Mouse (Mus musculus): Measurements from ENCODE around the gene Gtsf1. TPM values are rescaled to one million over a fixed set of nuclear protein-coding genes. Genes with fewer than 3 reads are reported as not detected.
"Not testable (repeated sequence)": the region's sequence is repeated elsewhere in the genome, so short reads cannot be mapped to it uniquely, and the experiment has no call there.

Gene Gtsf1
- polyA plus RNA-seq, 1 experiment from 2014 or later, result not detected

GRCm38 (mm10) chr15:103405586-103405985, 24.7 kb downstream of the Gtsf1 start:
- WGBS, result 88% methylated on average over 3 of the region's 3 CpGs
- not testable (repeated sequence) for H3K27ac ChIP-seq; ATAC-seq (ENCODE audit: low FRiP score); H3K9me3 ChIP-seq; H3K27me3 ChIP-seq; H3K4me2 ChIP-seq; H3K4me3 ChIP-seq; H3K9ac ChIP-seq; H3K36me3 ChIP-seq; H3K4me1 ChIP-seq (replicated peaks)

GRCm38 (mm10) chr15:103401361-103401760, 28.9 kb downstream of the Gtsf1 start:
- H3K27ac ChIP-seq, result no peak overlapping the region
- no peaks in the 10 kb centered on the region for H3K9me3 ChIP-seq
- no peak overlapping the region for H3K9ac ChIP-seq
- WGBS, result 93% methylated on average over 5 of the region's 5 CpGs
- no peaks in the 10 kb centered on the region for H3K27me3 ChIP-seq
- ATAC-seq (ENCODE audit: low FRiP score), result no peak
- no peak overlapping the region for H3K4me3 ChIP-seq
- no peaks in the 10 kb centered on the region for H3K4me1 ChIP-seq (replicated peaks)
- no peaks in the 10 kb centered on the region for H3K36me3 ChIP-seq
- no peak overlapping the region for H3K4me2 ChIP-seq

- H3K27ac ChIP-seq, result no peak overlapping the region
- no peak overlapping the region for H3K9ac ChIP-seq
- no peaks in the 10 kb centered on the region for H3K36me3 ChIP-seq
- no peaks in the 10 kb centered on the region for H3K4me1 ChIP-seq (replicated peaks)
- H3K4me3 ChIP-seq, result no peak overlapping the region
- no peaks in the 10 kb centered on the region for H3K9me3 ChIP-seq
- ATAC-seq (ENCODE audit: low FRiP score), result no peak
- no peaks in the 10 kb centered on the region for H3K27me3 ChIP-seq
- no peak overlapping the region for H3K4me2 ChIP-seq
Observed at GRCm38 (mm10) chr15:103393577-103393976, 36.7 kb downstream of the Gtsf1 start.

GRCm38 (mm10) chr15:103388556-103389145, 41.6 kb downstream of the Gtsf1 start:
- H3K9ac ChIP-seq, result no peak overlapping the region
- no peaks in the 10 kb centered on the region for H3K9me3 ChIP-seq
- no peak overlapping the region for H3K4me3 ChIP-seq
- WGBS, result 60% methylated on average over 4 of the region's 4 CpGs
- no peaks in the 10 kb centered on the region for H3K4me1 ChIP-seq (replicated peaks)
- H3K27me3 ChIP-seq, result no peaks in the 10 kb centered on the region
- ATAC-seq (ENCODE audit: low FRiP score), result no peak
- no peak overlapping the region for H3K4me2 ChIP-seq
- H3K27ac ChIP-seq, result no peak overlapping the region
- no peaks in the 10 kb centered on the region for H3K36me3 ChIP-seq

GRCm38 (mm10) chr15:103383771-103384488, 46.3 kb downstream of the Gtsf1 start:
- no peak overlapping the region for H3K4me3 ChIP-seq
- no peaks in the 10 kb centered on the region for H3K36me3 ChIP-seq
- ATAC-seq (ENCODE audit: low FRiP score), result no peak
- no peaks in the 10 kb centered on the region for H3K27me3 ChIP-seq
- H3K9ac ChIP-seq, result no peak overlapping the region
- 71% methylated on average over 7 of the region's 7 CpGs for WGBS
- H3K4me2 ChIP-seq, result no peak overlapping the region
- no peaks in the 10 kb centered on the region for H3K9me3 ChIP-seq
- H3K27ac ChIP-seq, result no peak overlapping the region
- 0 out of 2 replicates have a peak, but pooled peaks cover 3% of the 10 kb centered on the region for H3K4me1 ChIP-seq (replicated peaks)

GRCm38 (mm10) chr15:103382795-103383406, 47.4 kb downstream of the Gtsf1 start:
- Histone ChIP-seq H3K27me3 (no peaks in the 10 kb centered on the region), H3K9me3 (no peaks in the 10 kb centered on the region), H3K4me1 (replicated peaks) (peaks cover 12% of the 10 kb centered on the region), H3K9ac (no peak overlapping the region), H3K27ac (no peak overlapping the region), H3K36me3 (no peaks in the 10 kb centered on the region), H3K4me2 (no peak overlapping the region), H3K4me3 (no peak overlapping the region)
- 28% methylated on average over 5 of the region's 5 CpGs for WGBS
- ATAC-seq (ENCODE audit: low FRiP score), result no peak

GRCm38 (mm10) chr15:103382075-103382474, 48.2 kb downstream of the Gtsf1 start:
- H3K9ac ChIP-seq, result no peak overlapping the region
- no peak for ATAC-seq (ENCODE audit: low FRiP score)

GRCm38 (mm10) chr15:103378665-103379356, 51.5 kb downstream of the Gtsf1 start:
- H3K4me2 ChIP-seq, result no peak overlapping the region
- H3K27me3 ChIP-seq, result no peaks in the 10 kb centered on the region
- H3K9me3 ChIP-seq, result no peaks in the 10 kb centered on the region
- no peak overlapping the region for H3K4me3 ChIP-seq
- no peak overlapping the region for H3K27ac ChIP-seq
- H3K9ac ChIP-seq, result no peak overlapping the region
- H3K4me1 ChIP-seq (replicated peaks), result peaks cover 19% of the 10 kb centered on the region
- no peak for ATAC-seq (ENCODE audit: low FRiP score)
- H3K36me3 ChIP-seq, result no peaks in the 10 kb centered on the region
- WGBS, result 53% methylated on average over 3 of the region's 3 CpGs

More at GRCm38 (mm10) chr15:103382075-103382474, 48.2 kb downstream of the Gtsf1 start:
- Histone ChIP-seq H3K4me2 (no peak overlapping the region), H3K4me3 (no peak overlapping the region), H3K27me3 (no peaks in the 10 kb centered on the region), H3K27ac (no peak overlapping the region), H3K4me1 (replicated peaks) (peaks cover 15% of the 10 kb centered on the region), H3K36me3 (no peaks in the 10 kb centered on the region), H3K9me3 (no peaks in the 10 kb centered on the region)
- WGBS, result 85% methylated on average over 2 of the region's 2 CpGs

GRCm38 (mm10) chr15:103377752-103378664, 52.3 kb downstream of the Gtsf1 start:
- Histone ChIP-seq H3K9ac (no peak overlapping the region), H3K4me1 (replicated peaks) (peaks cover 19% of the 10 kb centered on the region), H3K36me3 (no peaks in the 10 kb centered on the region), H3K9me3 (no peaks in the 10 kb centered on the region), H3K27me3 (no peaks in the 10 kb centered on the region), H3K4me3 (no peak overlapping the region), H3K27ac (no peak overlapping the region), H3K4me2 (no peak overlapping the region)
- WGBS, result 74% methylated on average over 3 of the region's 3 CpGs
- ATAC-seq (ENCODE audit: low FRiP score), result peak; percentile 24; the same call in 1 of the 2 replicates

- Histone ChIP-seq H3K4me2 (no peak overlapping the region), H3K36me3 (no peaks in the 10 kb centered on the region), H3K4me3 (no peak overlapping the region), H3K4me1 (replicated peaks) (peaks cover 19% of the 10 kb centered on the region), H3K9ac (no peak overlapping the region), H3K27ac (no peak overlapping the region), H3K27me3 (no peaks in the 10 kb centered on the region), H3K9me3 (no peaks in the 10 kb centered on the region)
- WGBS, result 72% methylated on average over 8 of the region's 8 CpGs
- no peak for ATAC-seq (ENCODE audit: low FRiP score)
Observed at GRCm38 (mm10) chr15:103376837-103377269, 53.4 kb downstream of the Gtsf1 start.

GRCm38 (mm10) chr15:103375112-103375800, 55.0 kb downstream of the Gtsf1 start:
- 91% methylated on average over 4 of the region's 4 CpGs for WGBS
- no peaks in the 10 kb centered on the region for H3K36me3 ChIP-seq
- peaks cover 19% of the 10 kb centered on the region for H3K4me1 ChIP-seq (replicated peaks)
- H3K9ac ChIP-seq, result no peak overlapping the region
- H3K27ac ChIP-seq, result no peak overlapping the region
- no peak for ATAC-seq (ENCODE audit: low FRiP score)
- no peaks in the 10 kb centered on the region for H3K9me3 ChIP-seq
- no peak overlapping the region for H3K4me3 ChIP-seq
- H3K27me3 ChIP-seq, result no peaks in the 10 kb centered on the region
- no peak overlapping the region for H3K4me2 ChIP-seq

Data from hindbrain, embryonic 13.5 days (tissue).